Mouse (Mus musculus) C2C12 (cell line): ENCODE measurements around the gene Cftr.

Source experiments
- CTCF ChIP-seq: IDR thresholded peaks from one replicate; pipeline ENCODE4 v1.5.1; 2011; ENCODE audit not compliant: control insufficient read depth, insufficient read depth, insufficient read length
- MAX ChIP-seq: IDR thresholded peaks from one replicate; pipeline ENCODE4 v1.6.1; 2011; ENCODE audit warnings: mild to moderate bottlenecking, control low read depth
- MYOG ChIP-seq: IDR thresholded peaks from one replicate; pipeline ENCODE4 v1.6.1; 2011; ENCODE audit not compliant: control insufficient read depth, insufficient read length; ENCODE audit errors: extremely low read depth
- USF1 ChIP-seq: IDR thresholded peaks from one replicate; pipeline ENCODE4 v1.6.1; 2011; ENCODE audit warnings: low read depth, mild to moderate bottlenecking, control low read depth, moderate library complexity

DNA sequence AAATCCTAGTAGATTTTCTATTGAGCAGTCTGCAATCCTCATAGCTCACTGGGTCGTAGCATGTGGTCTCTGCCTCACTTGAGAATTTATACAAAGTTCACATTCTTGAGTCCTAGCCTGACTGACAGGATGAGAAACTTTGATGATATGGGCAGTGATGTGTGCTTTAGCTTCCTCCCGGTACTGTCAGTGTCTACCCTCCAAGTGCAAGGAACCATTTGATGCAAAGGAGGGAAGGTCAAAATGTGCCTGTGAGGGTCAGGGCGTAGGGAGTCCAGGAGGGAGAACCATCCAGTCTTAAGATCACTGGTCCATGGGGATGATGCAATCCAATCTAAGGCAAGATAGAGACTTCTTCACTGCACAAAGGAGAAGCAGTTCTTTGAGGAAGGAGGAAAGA is 164.9 kb downstream of the Cftr start:
- TF ChIP-seq CTCF (no peak), MAX (no peak), USF1 (no peak), MYOG (no peak)
